Mouse (Mus musculus): ENCODE results near the gene Hmga1.

- TF ChIP-seq CTCF (IDR thresholded peaks at IDR 0.05; ENCODE audit: low read depth, low read length) (no peak), POLR2A (IDR thresholded peaks at IDR 0.05; ENCODE audit: extremely low read depth, insufficient read depth, low read length) (no peak)
Measured at GRCm38 (mm10) chr17:27596376-27597190, 40.3 kb downstream of the Hmga1 start.
